Mouse (Mus musculus) hematopoietic stem cell, adult 5-6 weeks (primary cell): ENCODE results near the gene Tcf12. TPM values are rescaled to one million over a fixed set of nuclear protein-coding genes. Genes with fewer than 3 reads are reported as not detected.
A peak's percentile ranks its signal among the peaks of the same experiment; 100 is the strongest.

Experiments used
- ATAC-seq, 2 experiments: fragments of 125-278 bp in 1 of 2; replicated peaks in 1 of 2; 2 replicates each; pipeline ENCODE4 v1.8.0; 2016 to 2017; ENCODE audit warnings: inconsistent platforms in 2 of 2, mild to moderate bottlenecking in 2 of 2, moderate number of reproducible peaks in 2 of 2, low read depth in 1 of 2, moderate TSS enrichment in 1 of 2; ENCODE audit not compliant: low FRiP score in 2 of 2, poor library complexity in 2 of 2, severe bottlenecking in 2 of 2, insufficient read depth in 1 of 2, low TSS enrichment in 1 of 2
- total RNA-seq: library from RNA; stranded (forward); fragments of 172-1452, 232-1000 nt; gene quantifications from 2 replicates; pipeline ENCODE4 v1.2.3, GENCODE M21; 2017

The Tcf12 gene
- total RNA-seq = 67.5 and 70.2 TPM in 2 replicates

DNA sequence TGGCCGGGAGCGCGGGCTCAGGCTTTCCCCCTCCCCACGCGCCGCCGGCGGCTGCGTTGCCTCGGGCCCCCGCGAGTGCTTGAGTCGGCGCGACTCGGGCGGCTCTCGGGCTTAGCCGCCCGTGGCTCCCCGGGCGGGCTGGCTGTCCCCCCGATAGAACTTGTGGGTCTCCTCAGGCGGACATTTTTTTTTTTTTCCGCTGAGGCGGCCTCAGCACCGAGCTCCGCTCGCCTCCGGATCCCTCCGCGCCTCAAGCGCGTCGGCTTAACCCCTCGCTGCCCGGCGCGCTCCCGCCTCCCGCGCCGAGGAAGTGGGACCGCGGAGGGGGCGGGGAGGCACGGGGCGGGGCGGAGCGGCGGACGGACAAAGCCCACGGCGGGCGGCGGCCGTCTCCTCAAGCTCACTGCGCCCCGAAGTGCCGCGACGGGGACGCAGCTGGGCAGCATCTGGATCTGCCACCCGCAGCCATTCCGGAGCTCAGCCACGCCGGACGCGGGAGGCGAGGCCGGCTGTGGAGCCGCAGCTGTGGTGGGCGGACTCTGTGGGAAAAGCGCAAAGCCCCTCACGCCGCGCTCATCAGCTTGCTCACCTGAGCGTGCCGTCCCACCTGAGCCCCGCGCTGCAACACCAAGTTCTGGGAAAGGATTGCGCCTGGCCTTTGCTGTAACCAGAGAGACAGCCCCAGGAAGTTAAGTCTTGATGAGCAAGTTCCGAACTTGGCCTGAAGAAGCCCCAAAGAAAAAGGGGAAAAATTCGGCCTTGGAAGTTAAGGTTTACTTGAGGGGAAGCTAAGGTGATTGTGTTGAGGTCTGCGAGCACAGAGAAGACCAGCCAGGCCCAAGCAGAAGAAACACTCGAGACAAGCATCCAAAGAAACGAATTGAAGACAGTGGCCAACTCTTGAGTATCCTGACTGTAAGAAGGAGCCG, at the start of gene Tcf12:
Gene Tcf12, minus strand, starts transcription at position 250 of the 929 bp plus-strand sequence.
- ATAC-seq = peak; percentile 83 to 85

DNA sequence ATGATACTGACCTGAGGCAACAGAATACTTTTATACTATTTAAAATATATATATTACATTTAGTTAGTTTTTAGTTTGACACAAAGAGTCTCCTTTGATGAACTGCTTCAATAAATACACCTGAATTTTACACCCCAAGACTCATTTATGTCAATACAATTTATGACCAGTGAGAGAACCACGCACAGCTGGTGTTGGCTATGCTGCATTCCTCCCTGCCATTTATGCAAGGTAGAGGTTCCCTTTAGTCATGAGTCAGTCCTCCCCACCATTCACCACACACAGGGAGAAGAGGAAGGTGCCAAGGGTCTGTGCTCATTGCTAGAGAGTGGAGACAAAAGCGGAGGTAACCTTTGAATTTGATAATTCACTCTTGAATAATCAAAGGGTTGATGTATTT, 46.7 kb upstream of the Tcf12 start:
- ATAC-seq = no peak

DNA sequence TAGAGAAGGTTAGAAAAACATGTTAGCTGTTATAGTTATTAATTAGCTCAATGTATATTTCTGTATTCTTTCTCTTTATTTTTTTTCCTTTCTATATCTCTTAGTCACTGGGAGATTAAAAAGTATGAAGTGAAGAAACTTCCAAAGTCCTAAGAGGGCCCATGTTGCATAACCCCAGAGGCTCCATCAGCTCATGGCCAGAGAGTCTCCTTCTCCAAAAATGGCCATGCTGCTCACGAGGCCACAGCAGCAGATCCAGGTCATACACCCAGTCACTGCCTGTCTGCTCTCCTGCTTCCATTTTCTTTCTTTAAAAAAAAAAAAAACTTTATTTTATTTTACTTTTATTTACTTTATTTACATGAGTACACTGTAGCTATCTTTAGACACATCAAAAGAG, 45.4 kb upstream of the Tcf12 start:
- no peak for ATAC-seq

DNA sequence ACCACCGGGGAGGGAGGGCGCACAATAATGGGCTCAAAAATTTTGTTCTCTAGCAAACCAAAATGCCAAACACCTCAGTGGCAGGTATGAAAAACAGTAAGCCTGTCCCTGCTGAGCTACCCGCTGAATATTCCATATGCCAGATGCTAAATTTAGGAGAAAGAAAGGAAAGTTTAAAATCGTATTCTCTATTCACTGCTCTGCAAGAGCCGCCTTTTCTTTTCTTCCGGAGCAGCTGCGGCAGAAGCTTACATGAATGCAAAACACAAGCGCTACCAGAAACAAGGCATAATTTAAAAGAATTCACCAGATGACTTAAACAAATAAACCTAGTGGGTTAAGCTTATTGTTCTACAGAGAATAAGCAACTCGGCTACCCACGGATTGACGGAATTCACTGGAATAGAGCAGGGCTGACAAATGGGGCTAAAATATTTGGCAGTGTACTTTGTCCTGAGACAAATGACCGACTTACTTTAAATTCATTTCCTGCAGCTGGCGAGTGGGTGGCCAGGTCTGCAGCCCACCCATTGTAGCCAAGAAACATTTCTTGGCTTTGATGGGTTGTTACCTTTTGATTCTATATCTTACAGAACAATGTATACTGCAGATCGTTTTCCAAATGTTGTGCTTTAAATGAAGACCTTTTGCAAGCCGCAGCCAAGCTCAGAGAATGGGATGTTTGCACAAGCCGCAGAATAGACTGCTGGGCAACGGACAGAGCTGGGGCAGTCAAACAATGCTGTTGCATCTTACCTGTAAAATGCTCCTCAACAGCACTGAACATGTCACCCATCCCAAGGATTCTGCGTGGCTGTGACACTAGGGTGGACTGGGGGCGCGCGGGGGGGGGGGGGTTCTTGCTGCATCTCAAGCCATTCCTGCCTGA, 43.8 kb upstream of the Tcf12 start:
- ATAC-seq = no peak

DNA sequence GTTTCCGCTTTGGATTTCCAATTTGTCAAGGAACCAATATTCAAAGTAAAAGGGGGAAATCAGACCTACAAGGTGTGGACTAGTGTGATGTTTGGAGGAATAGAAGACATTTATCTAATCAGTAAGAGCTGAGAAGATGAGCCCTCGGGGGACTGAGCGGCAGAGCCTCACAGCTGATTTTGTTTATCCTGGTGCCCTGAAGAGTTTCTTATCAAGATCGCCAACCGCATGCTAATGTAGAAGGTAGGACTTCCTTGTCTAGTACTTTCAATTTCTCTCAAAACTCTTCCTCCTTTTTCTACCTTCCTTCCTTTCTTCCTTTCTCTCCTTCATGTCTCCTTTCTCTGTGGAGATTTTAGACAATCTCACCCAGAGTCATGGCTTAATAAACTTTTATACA, 32.5 kb upstream of the Tcf12 start:
- no peak for ATAC-seq

DNA sequence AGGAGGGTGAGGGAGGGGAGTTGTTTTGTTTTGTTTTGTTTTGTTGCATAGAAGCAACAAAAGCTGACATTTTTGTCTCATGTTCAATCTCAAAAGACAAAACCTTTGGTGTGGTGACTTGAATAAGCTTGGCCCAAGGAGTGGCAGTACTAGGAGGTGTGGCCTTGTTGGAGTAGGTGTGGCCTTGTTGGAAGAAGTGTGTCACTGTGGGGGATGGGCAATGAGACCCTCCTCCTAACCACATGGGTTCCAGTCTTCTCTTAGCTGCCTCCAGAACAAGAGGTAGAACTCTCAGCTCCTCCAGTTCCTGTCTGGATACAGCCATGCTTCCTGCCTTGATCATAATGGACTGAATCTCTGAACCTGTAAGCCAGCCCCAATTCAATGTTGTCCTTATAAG, 26.2 kb upstream of the Tcf12 start:
- no peak for ATAC-seq

DNA sequence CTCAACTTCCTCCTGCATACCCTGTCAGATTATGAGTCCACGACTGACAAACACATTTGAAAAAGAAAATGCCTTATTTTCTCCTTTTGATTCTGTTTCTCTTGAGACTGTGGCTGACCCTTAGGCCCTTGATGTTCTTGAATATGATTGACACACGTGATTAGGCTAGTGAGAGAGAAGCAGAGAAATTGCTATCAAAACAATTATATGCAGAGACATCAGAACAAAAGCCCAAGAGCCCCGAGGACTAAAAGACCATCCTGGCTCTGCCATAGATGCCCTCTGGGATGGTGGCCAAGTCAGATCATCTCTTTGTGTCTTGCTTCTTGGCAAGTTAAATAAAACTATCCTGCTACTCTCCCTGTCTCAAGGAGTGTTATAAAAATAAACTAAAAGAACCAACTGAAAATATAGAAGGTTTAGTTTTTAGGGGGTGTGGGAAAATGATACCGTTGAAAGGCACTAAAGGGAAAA, 22.1 kb upstream of the Tcf12 start:
- no peak for ATAC-seq

DNA sequence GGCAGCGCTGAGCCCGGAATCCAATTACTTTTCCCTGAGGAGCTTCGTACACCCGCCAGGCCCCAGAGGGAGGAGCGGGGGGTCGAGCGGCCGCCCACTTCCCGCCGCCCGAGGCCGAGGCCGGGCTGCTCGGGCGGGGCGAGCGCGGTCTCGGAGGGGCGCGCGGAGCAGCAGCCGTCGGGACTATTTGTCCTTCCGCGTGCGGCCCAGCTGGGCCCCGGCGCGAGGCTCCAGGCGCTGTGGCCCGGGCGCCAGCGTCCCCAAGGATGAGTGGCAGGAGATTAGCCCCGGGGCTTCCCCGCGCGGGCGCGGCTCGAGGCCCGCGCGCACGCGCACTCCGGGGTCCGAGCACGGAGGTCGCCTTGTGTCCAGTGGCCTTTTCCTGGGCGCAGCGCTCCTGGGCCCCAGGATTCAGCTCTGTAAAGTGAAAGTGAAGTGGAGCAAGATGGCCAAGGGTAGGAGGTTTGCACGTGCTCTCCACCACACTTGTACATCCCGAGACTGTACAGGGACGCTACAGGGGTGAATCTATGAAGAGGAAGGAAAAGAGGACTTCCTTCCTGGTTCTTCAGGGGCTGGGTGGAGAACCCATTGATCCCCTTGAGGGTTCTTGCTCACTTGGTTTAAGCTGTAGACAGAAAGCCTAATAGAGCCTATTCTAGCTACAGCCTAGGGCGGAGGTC, 21.6 kb upstream of the Tcf12 start:
- peak; percentile 54 to 79 for ATAC-seq

DNA sequence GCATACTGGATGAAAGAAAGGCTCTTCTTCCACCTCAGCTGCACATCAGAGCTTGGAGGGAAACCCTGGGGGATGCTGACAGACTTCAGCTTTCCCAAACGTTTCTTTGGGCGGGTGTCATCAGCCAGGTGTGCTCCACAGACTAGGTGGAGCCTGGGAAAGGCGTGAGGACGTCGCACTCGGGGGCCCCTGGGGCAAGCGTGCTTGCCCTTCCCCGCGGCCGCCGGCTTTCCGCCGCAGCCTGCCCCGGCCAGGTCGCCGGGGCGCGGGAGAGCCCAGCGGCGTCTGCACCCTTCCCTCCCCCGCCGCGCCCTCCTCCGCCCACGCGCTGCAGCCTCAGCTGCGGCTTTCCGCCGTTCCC, 21.0 kb upstream of the Tcf12 start:
- ATAC-seq = peak in 1 of 2 experiments; percentile 42; a peak in 2 of 4 replicates

DNA sequence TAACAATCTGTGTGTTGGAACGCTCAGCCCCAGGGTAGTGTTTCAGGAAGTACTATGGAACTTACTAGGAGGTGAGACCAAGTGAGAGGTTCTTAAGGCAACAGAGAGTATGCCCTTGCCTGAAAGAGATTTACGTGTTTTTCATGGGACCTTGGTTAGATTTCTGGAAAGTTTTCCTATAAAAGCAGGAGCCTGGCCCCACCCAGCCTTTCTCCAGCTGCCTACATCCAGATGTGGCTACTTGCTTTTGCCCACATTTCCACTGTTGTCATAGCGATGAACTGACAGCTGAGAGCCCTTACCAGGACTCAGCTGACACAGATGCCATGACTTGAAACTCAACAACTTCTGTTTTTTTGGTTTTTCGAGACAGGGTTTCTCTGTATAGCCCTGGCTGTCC, 18.2 kb upstream of the Tcf12 start:
- ATAC-seq = no peak

DNA sequence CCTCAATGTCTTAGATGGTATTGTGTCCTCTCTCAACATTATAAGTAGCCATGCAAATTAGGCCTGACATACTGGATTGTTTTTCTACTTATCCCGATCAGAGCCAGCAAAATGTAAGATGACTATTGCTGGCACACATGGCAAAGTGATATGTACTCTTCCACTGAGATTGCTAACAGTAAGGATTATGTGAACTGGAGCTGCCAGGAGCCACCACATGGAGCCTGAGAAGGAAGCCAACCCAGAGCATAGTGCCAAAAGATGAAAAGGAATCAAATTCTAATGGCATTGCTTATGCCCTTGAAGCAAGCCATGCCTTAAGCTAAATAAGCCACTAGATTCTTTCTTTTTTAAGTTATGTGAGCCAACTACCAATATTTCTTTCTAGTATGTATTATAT, 13.8 kb upstream of the Tcf12 start:
- ATAC-seq = no peak

DNA sequence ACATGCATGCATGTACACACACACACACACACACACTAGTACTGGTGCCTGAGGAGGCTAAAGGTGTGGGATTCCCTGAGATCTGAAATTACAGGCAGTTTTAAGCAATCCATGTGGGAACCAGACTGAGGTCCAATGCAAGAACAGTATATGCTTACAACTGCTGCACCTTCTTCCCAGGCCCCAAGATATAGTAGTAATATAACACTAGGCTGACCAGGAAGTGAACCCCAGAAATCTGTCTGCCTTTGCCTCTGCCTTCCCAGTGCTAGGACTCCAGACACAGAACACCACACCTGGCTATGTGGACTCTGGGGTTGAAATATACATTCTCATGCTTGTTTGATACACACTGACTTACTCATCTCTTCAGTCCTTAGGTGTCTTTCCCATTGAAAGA, 6.8 kb upstream of the Tcf12 start:
- no peak for ATAC-seq

DNA sequence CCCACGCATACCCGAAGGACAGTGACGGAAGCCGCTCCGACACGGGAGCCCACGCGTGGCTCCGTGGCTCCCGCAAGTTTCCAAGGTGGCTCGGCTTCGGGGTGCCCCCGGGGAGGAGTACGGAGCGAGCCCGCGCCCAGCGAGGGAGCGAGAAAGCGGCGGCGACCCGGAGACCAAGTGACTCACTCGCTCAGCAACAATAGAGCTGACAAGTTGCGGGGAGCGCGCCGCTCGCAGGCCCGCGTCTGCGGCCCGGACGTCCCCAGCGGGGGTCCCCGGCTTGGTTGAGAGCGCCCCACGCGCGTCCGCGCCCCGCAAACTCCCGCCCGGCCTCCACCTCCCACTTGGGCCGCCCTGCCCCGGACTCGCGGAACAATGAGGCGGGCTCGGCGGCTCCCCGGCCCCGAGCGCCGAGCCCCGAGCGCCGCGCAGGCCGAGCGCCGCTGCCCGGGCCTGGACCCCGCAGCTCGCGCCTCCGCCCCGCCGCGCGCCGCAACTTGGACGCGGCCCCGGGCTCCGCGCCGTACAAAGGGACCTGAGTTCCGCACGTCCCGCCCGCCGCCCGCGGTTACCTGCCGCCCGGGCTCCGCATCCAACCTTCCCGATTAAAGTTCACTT, 558 bp downstream of the Tcf12 start:
- ATAC-seq = peak in 1 of 2 experiments; percentile 49; a peak in 2 of 4 replicates

DNA sequence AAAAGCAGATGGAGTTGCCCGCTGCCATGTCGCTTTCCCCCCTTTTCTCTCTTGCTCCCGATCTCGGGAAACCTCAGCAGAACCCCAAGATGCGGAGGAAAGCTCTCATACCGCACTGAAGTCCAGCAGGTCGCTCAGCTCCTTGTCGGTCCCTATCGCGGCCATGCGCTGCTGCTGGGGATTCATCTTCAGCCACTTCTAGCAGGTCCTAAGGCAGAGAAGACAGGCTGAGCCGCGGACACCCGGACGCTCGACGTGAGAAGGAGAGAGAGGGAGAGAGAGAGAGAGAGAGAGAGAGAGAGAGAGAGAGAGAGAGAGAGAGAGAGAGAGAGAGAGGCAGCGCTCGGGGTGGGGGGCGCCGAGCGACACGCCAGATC, 1.1 kb downstream of the Tcf12 start:
- ATAC-seq = 0 out of 4 replicates have a peak, but pooled peaks of 1 of the 2 experiments have one; percentile 35

DNA sequence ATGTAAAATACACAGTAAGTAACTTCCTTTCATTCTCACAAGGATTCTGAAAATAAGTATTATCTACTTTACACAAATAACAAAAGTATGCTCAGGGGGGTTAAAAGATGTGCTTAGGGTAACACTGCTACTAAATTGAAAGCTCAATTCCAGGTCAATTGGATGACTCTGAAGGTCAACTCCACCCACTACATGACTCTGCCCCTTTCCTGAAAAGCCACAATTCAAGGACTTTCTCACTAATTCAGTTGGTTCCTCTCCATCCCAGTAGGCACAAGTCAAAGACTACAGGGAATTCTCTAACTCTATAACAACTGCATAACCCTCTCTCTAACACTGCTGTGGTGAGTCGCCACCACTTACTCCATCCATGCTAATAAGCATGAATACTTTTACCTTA, 8.2 kb downstream of the Tcf12 start:
- no peak for ATAC-seq

DNA sequence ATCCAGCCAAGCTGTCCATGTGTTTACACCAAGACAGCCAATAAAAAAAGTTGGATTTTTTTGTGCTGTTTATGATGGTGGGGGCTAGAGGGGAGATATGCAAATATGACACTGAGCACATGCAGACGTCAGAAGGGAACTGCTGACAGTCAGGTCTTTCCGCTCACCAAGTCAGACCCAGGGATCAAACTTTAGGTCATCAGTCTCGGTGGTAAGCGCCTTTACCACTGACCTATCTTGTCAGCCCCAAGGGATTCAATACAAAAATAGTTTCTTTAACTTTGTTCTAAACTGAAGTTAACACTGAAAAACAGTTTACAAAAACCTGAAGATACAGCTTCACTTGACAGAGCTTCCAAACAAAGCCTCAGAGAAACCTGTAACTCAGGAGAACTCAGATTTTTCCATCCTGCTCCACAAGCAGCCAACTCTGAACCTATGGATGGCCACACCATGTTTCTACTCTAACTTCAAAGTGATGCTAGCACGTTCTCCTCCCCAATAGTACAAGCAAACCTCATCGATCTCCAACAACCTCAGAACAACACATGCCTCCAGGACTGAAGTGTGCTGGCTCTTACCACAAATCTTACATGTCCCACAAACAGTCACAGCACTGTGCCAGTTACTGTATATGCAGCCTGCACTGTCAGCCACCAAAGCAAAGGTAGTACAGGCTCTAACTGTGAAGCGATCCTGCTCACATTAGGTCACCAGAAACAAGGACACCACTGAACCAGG, 11.6 kb downstream of the Tcf12 start:
- no peak for ATAC-seq

DNA sequence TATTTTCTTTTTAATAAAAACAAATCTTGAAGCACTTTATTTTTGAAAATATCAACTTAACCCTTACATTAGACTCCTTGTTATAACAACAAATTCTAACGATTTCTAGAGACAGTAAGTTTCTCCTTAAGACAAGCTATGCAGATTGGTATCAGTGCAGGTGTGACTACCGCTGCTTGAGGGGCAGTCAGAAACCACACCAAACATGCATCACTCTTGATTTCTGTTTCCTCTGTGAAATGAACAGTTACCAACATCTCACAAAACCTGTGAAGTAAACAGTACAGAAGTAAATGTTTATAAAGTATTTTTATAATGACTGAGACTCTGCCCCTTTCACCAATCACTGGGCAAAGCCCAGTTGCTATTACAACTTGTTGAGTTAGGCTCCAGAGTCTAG, 13.6 kb downstream of the Tcf12 start:
- ATAC-seq = no peak
